Mouse (Mus musculus): ENCODE results near the gene Wdr4.

GRCm38 (mm10) chr17:31535358-31535757 lies 15.6 kb upstream of the Wdr4 start:
- TF ChIP-seq POLR2A (IDR thresholded peaks at IDR 0.05; ENCODE audit: borderline replicate concordance, extremely low read depth, insufficient read depth, insufficient read length, poor library complexity, severe bottlenecking) (no peak), CTCF (IDR thresholded peaks at IDR 0.05; ENCODE audit: borderline replicate concordance, extremely low read depth, insufficient read depth, insufficient read length) (no peak)
